Mouse (Mus musculus) adrenal gland, postnatal 25 days (tissue): ENCODE data around the gene Aatk. TPM values are rescaled to one million over a fixed set of nuclear protein-coding genes. Genes with fewer than 3 reads are reported as not detected.

ENCODE experiments used
- DNase-seq: peaks from one replicate; pipeline ENCODE4 v3.0.0; 2021; ENCODE audit warnings: mixed read lengths
- total RNA-seq: library from RNA; stranded (reverse); gene quantifications from 2 replicates; pipeline ENCODE4 v1.2.3, GENCODE M21; 2021

Aatk gene
- total RNA-seq, 1 experiment from 2014 or later = 15.5 TPM

- no peak for DNase-seq
Measured at GRCm38 (mm10) chr11:120052274-120052673, 5.3 kb upstream of the Aatk start.

- DNase-seq = peak; percentile 53
Measured at GRCm38 (mm10) chr11:120051124-120051811, 4.3 kb upstream of the Aatk start.

- no peak for DNase-seq
Measured at GRCm38 (mm10) chr11:120049067-120049466, 2.1 kb upstream of the Aatk start.

DNA sequence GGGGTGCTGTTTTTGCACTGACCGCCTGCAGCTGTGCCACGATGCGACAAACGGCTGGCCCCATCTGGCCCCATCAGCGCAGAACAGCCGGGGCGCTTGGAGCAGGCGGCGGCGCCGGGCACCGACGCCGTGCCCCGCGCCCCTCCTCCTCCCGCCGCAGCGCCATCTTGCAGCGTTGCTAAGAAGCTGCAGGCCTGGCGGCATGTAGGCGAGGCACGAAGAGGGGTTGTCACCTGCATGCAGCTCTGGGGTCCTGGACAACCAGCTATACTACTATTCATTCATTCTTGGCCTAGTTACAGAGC is 1.2 kb upstream of the Aatk start:
- DNase-seq = no peak

- no peak for DNase-seq
Measured at GRCm38 (mm10) chr11:120047531-120048251, 724 bp upstream of the Aatk start.

GRCm38 (mm10) chr11:120045839-120046552 is 971 bp downstream of the Aatk start:
- DNase-seq = no peak

DNA sequence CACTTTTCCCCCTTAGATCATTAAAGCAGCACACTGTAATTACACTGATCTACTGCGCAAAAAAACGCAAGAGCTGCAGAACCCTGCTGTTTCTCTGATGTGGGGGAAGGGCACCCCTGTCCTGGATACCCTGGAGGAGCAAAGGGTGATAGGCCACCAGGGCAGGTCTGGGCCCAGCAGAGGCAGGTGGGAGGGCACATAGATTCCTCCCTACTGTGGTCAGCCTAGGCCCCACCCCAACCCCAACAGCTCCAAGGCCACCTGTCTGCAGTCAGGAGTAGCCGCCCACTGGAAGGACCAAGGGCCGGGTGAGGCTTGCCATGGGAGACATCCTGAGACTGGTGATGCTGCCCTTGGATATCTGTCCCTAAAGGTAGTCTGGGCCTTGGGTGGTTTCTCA is 1.6 kb downstream of the Aatk start:
- no peak for DNase-seq

DNA sequence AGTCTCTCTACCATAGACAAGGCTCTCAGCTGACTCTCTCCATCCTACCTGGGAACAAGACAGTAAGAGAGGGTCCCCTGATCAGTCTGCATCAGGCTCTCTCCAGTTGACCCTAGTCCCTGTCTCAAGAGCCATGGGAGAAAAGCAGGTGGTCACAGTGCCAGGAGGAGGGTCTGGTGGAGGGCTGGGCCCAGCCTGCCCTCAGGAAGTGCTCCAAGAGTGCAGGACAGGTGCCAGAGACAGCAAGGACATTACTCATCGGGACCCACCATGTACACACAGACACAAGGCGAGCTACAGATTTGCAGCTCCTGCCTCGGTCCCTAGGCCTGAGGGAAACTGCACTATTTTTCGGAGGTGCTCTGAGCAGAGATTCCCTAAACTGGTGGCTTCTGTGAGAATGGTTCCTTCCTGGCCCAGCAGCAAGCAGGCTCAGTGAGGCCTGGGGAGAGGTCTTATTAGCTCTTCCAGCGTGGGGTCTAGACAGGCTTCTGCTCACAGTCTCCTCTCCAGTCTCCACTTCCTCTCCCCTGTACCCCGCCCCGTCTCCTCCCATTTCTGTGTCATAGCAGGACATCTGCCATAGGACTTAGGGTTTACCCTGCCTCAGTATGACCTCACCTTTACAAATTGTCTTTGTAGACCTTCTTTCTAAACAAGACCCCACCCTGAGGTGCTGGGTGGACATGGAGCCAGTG is 4.7 kb downstream of the Aatk start:
- DNase-seq = no peak

DNA sequence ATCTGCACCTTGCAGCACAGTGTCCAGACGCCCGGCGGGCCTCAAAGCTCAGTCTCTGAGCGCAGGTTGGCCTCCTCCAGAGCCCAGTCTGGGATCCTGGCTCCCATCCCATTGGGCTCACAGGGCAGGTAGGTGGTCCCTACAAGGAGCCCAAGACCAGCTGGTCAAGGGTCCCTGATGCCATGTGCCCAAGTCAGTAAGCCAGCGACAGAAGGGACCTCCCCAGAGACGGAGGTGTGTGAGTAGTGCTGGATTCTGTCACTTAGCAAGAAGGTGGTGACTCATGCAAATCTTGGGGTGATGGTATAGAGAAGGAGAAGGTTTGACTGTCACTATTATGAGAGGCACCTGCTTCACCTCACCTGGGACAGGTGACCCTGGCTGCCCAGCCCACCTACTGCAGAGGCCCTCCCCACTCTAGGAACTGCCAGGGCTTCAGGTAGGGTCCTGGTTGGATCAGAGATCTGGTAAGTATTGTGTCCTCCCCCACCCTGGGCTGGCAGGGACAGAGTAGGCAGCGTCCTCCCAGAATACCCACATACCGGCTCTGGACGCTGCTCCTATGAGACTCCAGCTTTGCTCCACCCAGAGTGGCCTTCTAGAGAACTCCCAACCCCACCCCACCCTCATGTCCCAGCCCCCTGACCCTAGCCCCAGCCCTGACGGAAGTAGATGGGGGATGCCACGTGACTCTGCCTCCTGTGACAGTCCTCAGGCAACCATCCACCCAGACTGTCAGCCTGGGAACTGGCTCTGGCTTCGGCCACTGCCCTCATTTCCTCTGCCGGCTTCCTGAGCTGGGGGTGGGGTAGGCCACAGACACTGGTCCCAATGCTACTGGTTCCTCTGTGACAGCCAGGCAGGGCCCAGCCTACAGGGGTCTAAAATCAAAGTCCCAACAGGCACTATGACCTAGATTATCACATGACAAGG is 5.5 kb downstream of the Aatk start:
- DNase-seq = peak; percentile 55

DNA sequence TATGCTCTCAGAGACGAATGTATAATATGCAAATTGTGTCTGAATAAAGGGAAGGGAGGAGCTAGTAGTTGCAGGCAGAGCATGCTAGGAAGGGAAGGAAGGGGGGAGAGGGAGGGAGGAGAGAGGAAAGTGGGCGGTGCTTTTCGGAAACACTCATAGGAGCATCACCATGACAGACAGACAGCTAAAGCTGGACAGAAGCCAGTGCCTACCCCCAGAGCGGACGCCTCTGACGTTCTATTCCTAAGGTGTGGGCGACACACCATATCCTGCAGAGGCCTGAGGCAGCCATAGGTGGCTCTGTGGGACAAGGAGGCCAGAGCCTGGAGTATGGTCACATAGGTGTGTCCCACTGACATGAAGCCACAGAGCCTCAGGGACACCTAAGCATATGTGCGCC is 6.5 kb downstream of the Aatk start:
- DNase-seq = no peak

GRCm38 (mm10) chr11:120039581-120039980 is 7.4 kb downstream of the Aatk start:
- no peak for DNase-seq

DNA sequence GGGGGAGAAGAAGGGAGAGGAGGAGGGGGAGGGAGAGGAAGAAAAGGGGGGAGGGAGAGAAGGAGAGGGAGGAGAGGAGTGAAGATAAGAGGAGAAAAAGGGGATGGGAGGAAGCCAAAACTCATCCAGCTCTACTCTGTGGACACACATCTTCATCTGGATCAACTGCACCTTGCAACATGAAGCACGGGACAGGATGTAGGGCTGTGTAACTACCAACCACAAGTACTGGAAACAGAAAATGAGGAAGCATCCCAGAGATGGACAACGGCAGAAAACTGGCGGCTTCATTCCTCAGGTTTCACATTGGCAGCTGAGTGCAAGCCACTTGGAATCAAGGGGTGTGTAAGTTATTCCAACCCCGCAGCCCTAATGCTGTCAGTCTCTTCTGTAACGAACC is 12.2 kb downstream of the Aatk start:
- no peak for DNase-seq

GRCm38 (mm10) chr11:120034306-120034705 is 12.7 kb downstream of the Aatk start:
- no peak for DNase-seq

DNA sequence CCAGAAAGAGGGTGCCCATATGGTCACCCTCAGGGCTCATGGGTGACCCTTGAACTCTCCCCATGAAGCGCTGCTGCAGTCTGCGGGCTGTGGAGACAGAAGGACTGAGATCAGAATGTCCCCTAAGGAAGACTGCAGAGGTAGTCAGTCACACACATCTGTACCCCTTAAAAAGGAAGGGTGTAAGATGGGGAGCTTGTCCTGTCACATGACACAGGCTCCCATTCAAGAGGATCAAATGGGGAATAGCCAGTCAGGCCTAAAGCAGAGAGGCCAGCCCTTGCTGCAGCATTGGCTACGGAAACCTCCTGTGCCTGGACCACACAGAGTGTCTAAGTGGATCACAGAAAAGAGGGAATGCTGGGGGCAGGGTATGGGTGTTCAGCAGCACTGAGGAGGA is 13.5 kb downstream of the Aatk start:
- DNase-seq = no peak

GRCm38 (mm10) chr11:120032052-120032451 is 14.9 kb downstream of the Aatk start:
- no peak for DNase-seq

- DNase-seq = peak; percentile 50
Measured at GRCm38 (mm10) chr11:120030145-120030901, 16.6 kb downstream of the Aatk start.

DNA sequence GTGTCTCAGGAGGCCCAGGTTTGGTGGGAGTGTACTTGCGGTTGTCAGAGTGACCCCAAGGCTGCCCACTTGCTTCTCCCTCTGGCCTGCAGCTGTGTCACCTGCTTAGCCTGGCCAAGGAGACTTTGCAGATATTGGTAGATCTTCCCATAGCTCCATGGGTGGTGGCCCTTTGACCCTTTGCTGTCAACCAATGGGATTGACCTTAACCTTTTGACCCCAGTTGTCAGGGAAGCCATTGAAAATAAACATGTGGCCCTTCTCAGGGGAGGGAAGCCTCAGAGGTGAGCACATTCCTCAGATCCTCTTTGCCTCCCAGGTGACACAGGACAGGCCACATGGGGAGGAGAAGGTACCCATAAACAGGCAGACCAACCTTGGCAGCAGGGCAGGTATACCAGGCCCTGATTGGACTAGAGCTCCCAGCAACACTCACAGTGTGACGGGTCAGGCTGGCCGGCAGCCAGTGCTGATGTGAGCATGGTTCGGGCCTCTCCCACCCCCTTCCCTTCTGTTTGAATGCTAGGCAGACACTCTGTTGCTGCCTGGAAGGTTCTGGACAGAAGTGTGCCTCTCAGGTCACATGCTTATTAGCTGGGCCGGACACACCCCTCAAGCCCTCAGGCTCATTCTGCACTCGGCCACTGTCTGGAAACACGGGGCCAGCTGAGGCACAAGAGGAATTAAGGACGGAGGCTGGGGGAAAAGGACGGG is 17.4 kb downstream of the Aatk start:
- DNase-seq = no peak

- no peak for DNase-seq
Measured at GRCm38 (mm10) chr11:120028319-120029092, 18.5 kb downstream of the Aatk start.

DNA sequence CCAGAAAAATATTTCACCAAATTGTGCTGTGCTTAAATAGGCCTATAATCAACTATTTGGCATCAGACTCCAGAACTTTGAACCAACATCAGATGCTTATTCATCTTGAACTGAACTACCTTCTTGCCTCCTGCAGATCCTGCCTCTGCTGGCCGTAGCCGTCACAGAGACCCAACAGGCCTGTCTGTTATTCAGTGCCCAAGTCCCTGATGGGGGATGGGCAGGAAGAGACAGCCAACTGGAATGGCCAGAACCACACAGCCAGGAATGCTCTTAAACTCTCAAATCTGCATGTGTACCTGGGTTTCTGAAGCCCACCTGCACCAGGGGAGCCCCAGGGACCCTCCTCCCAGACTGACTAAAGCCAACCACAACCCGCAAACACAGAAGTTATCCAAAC is 20.0 kb downstream of the Aatk start:
- DNase-seq = no peak

- no peak for DNase-seq
Measured at GRCm38 (mm10) chr11:120022841-120023240, 24.1 kb downstream of the Aatk start.
